Mouse (Mus musculus) limb, embryonic 15.5 days (tissue): ENCODE measurements around the gene Selenoo. TPM values are rescaled to one million over a fixed set of nuclear protein-coding genes. Genes with fewer than 3 reads are reported as not detected.

Source experiments
- ATAC-seq: fragments of 200-750 bp; cut with Nextera tagmentation; 2 replicates; pipeline ENCODE4 v1.8.0; 2017; ENCODE audit warnings: low read depth, moderate TSS enrichment; ENCODE audit not compliant: insufficient number of reproducible peaks, low FRiP score, low TSS enrichment
- H3K27ac ChIP-seq: fragments of 300-500 bp; sonication (generic); 2 replicates; pipeline ENCODE4 v1.5.1; 2015; ENCODE audit warnings: moderate library complexity, mild to moderate bottlenecking, inconsistent platforms
- H3K27me3 ChIP-seq: fragments of 300-500 bp; sonication (generic); 2 replicates; pipeline ENCODE4 v1.6.1; 2015; ENCODE audit warnings: inconsistent platforms
- H3K36me3 ChIP-seq: fragments of 300-500 bp; sonication (generic); 2 replicates; pipeline ENCODE4 v1.6.1; 2015; ENCODE audit warnings: inconsistent platforms
- H3K4me1 ChIP-seq: fragments of 300-500 bp; sonication (generic); 2 replicates; pipeline ENCODE4 v1.6.1; 2015; ENCODE audit warnings: inconsistent platforms
- H3K4me2 ChIP-seq: fragments of 300-500 bp; sonication (generic); 2 replicates; pipeline ENCODE4 v1.6.1; 2015; ENCODE audit warnings: mild to moderate bottlenecking, inconsistent platforms
- H3K4me3 ChIP-seq: fragments of 300-500 bp; sonication (generic); 2 replicates; pipeline ENCODE4 v1.5.1; 2015; ENCODE audit warnings: mild to moderate bottlenecking, inconsistent platforms
- H3K9ac ChIP-seq: fragments of 300-500 bp; sonication (generic); 2 replicates; pipeline ENCODE4 v1.6.1; 2015; ENCODE audit warnings: inconsistent platforms
- H3K9me3 ChIP-seq: fragments of 300-500 bp; sonication (generic); 2 replicates; pipeline ENCODE4 v1.6.1; 2016; ENCODE audit warnings: inconsistent platforms
- WGBS: fragments of 180-500 bp; shearing (Covaris S2); methylation state at CpG from one replicate; pipeline ENCODE4 v1.1.7; 2015; 5-methylcytosine and 5-hydroxymethylcytosine counted together
- polyA plus RNA-seq: library from polyadenylated mRNA; unstranded; fragments of >200 nt; fragmentation: Nextera tagmentation; extraction: Ambion mirVana; gene quantifications from 2 replicates; pipeline ENCODE4 v1.2.1, GENCODE M21; 2015

Selenoo gene
- polyA plus RNA-seq, 1 experiment from 2014 or later: 16.9 TPM

DNA sequence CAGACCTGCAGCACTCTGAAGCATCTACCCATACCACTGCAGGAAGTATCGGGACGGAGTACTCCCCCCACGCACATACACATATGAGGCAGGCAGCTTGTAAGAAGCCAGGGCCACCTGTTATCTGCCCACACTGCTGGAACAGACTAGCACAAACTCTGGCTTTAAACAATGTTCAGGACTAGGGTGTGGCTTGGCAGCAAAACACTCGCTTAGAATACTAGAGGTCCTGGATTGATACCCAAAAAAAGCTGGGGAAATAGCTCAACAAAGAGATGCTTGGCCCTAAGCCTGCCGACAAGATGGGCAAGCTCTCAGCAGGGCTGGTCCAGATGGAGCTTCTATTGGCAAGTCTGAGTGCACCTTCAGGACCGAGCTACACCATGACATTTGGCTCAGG, 25.3 kb upstream of the Selenoo start:
- Histone ChIP-seq H3K4me2 (no peak overlapping the region), H3K27me3 (peaks cover 74% of the 10 kb centered on the region), H3K4me3 (no peak overlapping the region), H3K27ac (no peak overlapping the region), H3K9me3 (no peaks in the 10 kb centered on the region), H3K9ac (no peak overlapping the region), H3K4me1 (peaks cover 24% of the 10 kb centered on the region), H3K36me3 (no peaks in the 10 kb centered on the region)
- ATAC-seq: no peak
- WGBS: 58% methylated on average over 6 of the region's 6 CpGs

DNA sequence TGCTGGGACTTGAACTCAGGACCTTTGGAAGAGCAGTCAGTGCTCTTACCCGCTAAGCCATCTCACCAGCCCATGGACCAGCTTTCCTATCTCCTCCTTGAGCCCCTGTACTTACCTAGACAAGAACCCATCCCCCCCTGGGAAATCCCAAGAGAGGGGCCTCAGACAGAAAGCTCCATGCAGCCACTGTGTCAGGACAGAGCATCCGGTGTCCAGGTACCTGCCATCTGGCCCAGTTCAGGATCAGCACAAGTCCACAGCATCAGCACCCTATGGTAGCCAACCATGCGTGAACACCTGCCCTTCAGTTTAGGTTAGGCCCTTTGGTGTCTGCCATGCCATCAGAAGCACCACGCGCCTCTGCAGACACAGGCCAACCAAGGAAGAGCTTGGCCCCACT, 24.0 kb upstream of the Selenoo start:
- Histone ChIP-seq H3K9me3 (no peaks in the 10 kb centered on the region), H3K4me3 (no peak overlapping the region), H3K9ac (no peak overlapping the region), H3K27me3 (peaks cover 77% of the 10 kb centered on the region), H3K27ac (no peak overlapping the region), H3K4me2 (no peak overlapping the region), H3K36me3 (no peaks in the 10 kb centered on the region), H3K4me1 (peaks cover 16% of the 10 kb centered on the region)
- ATAC-seq: no peak
- 92% methylated on average over 5 of the region's 5 CpGs for WGBS

DNA sequence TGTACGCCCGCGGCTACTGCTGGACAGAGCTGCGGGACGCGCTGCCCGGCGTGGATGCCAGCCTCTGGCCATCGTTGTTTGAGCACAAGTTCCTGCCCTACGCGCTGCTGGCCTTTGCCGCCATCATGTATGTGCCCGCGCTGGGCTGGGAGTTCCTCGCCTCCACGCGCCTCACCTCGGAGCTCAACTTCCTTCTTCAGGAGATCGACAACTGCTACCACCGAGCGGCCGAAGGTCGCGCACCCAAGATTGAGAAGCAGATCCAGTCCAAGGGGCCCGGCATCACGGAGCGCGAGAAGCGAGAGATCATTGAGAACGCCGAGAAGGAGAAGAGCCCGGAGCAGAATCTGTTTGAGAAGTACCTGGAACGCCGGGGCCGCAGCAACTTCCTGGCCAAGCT, 21.3 kb upstream of the Selenoo start:
- H3K4me1 ChIP-seq: peaks cover 10% of the 10 kb centered on the region; the same call in 1 of the 2 replicates
- no peaks in the 10 kb centered on the region for H3K9me3 ChIP-seq
- H3K4me2 ChIP-seq: peak overlapping the region; percentile 30; the same call in 1 of the 2 replicates
- H3K27me3 ChIP-seq: peaks cover 59% of the 10 kb centered on the region
- H3K9ac ChIP-seq: no peak overlapping the region
- no peak overlapping the region for H3K27ac ChIP-seq
- 29% methylated on average over 35 of the region's 35 CpGs for WGBS
- ATAC-seq: no peak
- H3K4me3 ChIP-seq: 0 out of 2 replicates have a peak overlapping the region, but pooled peaks have one; percentile 8
- no peaks in the 10 kb centered on the region for H3K36me3 ChIP-seq

DNA sequence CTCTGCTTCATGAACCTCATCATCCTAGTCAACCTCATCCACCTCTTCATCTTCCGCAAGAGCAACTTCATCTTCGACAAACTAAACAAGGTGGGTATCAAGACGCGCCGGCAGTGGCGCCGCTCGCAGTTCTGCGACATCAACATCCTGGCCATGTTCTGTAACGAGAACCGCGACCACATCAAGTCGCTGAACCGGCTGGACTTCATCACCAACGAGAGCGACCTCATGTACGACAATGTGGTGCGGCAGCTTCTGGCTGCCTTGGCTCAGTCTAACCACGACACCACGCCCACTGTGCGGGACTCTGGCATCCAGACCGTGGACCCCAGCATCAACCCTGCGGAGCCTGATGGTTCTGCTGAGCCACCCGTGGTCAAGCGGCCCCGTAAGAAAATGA, 20.7 kb upstream of the Selenoo start:
- Histone ChIP-seq H3K9me3 (no peaks in the 10 kb centered on the region), H3K27me3 (peaks cover 59% of the 10 kb centered on the region), H3K4me1 (peaks cover 10% of the 10 kb centered on the region; the same call in 1 of the 2 replicates), H3K4me3 (no peak overlapping the region), H3K27ac (no peak overlapping the region), H3K4me2 (no peak overlapping the region), H3K9ac (no peak overlapping the region), H3K36me3 (no peaks in the 10 kb centered on the region)
- WGBS: 28% methylated on average over 26 of the region's 26 CpGs
- ATAC-seq: no peak

DNA sequence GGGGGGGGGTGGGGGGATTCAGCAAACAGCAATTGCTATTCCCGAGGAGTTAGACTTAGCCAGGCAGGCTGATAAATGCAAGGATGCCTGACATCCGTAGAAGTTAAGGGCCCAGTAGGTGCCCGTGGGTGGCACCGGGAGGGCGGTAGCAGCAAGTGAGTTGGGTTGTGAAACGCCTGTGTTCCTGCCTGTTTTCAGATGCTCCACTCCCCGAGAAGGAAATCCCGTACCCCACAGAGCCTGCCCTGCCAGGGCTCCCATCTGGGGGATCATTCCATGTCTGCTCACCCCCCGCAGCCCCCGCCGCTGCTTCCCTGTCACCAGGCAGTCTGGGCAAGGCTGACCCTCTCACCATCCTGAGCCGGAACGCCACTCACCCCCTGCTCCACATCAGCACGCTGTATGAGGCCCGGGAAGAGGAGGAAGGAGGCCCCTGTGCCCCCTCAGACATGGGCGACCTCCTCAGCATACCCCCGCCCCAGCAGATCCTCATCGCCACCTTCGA, 19.5 kb upstream of the Selenoo start:
- Histone ChIP-seq H3K27me3 (peaks cover 53% of the 10 kb centered on the region), H3K9me3 (no peaks in the 10 kb centered on the region), H3K9ac (no peak overlapping the region)

DNA sequence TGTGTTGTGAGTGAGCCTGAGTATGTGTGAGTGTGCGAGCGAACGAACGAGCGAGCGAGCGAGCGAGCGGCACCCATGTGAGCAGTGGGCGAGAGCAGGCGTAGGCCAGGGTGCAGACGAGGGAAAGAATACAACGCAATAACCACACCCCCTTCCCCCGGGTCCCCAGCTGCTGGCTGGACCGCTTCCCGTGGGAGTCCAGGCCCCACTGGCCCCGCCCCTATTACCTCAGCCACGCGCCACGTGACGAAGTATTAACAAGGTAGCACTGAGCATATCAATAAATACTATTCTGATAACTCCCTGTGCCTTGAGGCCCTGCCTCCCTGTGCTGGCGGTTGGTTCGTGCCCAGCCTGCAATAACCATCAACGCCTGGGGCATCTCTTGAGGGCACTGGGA, 18.3 kb upstream of the Selenoo start:
- Histone ChIP-seq H3K4me2 (no peak overlapping the region), H3K27me3 (peaks cover 44% of the 10 kb centered on the region), H3K9me3 (no peaks in the 10 kb centered on the region), H3K36me3 (no peaks in the 10 kb centered on the region), H3K27ac (no peak overlapping the region), H3K4me1 (peaks cover 24% of the 10 kb centered on the region), H3K9ac (no peak overlapping the region), H3K4me3 (no peak overlapping the region)
- 74% methylated on average over 24 of the region's 24 CpGs for WGBS
- ATAC-seq: no peak

More for the DNA sequence above, 19.5 kb upstream of the Selenoo start:
- 74% methylated on average over 19 of the region's 19 CpGs for WGBS
- H3K27ac ChIP-seq: no peak overlapping the region
- ATAC-seq: no peak
- peaks cover 13% of the 10 kb centered on the region for H3K4me1 ChIP-seq
- no peaks in the 10 kb centered on the region for H3K36me3 ChIP-seq
- no peak overlapping the region for H3K4me2 ChIP-seq
- H3K4me3 ChIP-seq: no peak overlapping the region

DNA sequence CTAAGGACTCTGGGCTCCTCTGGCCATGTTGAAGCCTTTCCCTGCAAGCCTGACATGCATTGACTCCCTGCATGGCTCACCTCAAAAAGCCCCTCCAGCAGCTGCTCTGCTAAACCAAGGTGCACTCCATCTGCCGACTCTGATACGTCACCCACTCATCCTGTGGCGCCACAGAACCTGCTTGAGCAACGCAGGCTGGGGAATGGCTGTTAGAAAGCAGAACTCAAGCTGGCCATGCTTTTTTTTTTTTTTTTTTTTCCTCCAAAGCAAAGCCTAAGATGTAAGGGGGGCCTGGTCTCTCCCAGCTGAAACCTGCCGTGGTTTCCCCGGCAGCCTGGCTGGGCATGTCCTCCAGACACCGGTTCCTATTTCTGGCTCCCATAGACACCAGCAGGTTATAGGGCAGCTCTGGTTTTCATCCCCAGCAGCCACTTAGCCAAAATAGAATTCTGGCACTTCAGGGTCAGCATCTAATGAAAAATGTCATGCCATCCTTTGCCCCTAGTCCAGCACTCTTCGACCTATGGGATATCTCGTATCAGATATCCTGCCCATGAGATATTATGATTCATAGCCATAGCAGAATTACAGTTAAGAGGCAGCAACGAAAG, 14.8 kb upstream of the Selenoo start:
- Histone ChIP-seq H3K9ac (no peak overlapping the region), H3K27me3 (peaks cover 9% of the 10 kb centered on the region), H3K4me1 (peaks cover 41% of the 10 kb centered on the region), H3K4me2 (peak overlapping the region; percentile 88; the same call in 1 of the 2 replicates), H3K27ac (no peak overlapping the region), H3K36me3 (no peaks in the 10 kb centered on the region), H3K9me3 (no peaks in the 10 kb centered on the region), H3K4me3 (no peak overlapping the region)
- ATAC-seq: no peak
- 58% methylated on average over 10 of the region's 10 CpGs for WGBS

DNA sequence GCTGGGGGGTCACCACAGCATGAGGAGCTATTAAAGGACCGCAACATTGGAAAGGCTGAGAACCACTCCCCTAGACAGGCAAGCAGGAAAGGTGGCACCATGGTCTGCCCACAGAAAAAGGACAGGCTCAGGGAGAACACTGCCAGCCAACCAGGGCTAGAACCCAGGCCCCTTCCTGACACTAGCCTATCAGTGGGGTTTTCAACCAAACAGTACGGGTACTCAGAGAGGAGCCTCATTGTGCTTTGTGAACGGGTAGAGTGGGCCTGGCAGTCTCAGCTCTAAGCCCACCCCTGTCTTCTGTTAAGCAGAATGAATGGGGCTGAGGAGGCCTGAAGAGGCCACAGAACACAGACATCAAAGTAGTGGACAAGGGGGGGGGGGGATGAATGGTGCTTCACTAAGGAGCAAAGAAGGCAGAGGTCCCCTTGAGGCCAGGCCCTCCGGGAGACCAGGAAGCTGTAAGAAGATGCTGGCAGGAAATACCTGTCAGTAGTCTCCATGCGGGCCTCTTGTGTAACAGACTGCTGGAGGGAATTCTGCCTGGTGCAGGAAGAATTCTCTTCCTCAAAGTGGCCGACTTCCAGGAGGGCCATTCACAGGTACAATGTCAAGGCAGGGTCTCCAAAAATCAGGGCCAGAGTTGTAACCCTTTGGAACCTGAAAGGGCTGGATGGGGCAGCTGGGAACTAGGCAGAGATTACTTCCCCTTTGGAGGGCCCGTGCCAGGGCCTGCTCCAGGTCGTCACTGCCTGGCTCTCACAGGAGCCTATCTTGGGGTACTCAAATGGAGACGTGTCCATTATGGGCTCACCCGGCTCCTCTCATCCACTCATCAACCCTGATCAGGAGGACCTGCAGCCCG, 14.0 kb upstream of the Selenoo start, which contains the start of gene Trabd:
Trabd (plus strand) TSS at position 512 of the 865 bp plus-strand sequence.
- Histone ChIP-seq H3K27me3 (peaks cover 1% of the 10 kb centered on the region), H3K4me3 (peak within 1 kb of the TSS; percentile 82), H3K9me3 (no peaks in the 10 kb centered on the region), H3K9ac (peak within 1 kb of the TSS; percentile 85), H3K36me3 (peaks cover 3% of the 10 kb centered on the region; the same call in 1 of the 2 replicates), H3K27ac (peak within 1 kb of the TSS; percentile 88), H3K4me1 (peaks cover 41% of the 10 kb centered on the region), H3K4me2 (peak within 1 kb of the TSS; percentile 88)
- 18% methylated on average over 11 of the region's 11 CpGs for WGBS
- ATAC-seq: no peak

DNA sequence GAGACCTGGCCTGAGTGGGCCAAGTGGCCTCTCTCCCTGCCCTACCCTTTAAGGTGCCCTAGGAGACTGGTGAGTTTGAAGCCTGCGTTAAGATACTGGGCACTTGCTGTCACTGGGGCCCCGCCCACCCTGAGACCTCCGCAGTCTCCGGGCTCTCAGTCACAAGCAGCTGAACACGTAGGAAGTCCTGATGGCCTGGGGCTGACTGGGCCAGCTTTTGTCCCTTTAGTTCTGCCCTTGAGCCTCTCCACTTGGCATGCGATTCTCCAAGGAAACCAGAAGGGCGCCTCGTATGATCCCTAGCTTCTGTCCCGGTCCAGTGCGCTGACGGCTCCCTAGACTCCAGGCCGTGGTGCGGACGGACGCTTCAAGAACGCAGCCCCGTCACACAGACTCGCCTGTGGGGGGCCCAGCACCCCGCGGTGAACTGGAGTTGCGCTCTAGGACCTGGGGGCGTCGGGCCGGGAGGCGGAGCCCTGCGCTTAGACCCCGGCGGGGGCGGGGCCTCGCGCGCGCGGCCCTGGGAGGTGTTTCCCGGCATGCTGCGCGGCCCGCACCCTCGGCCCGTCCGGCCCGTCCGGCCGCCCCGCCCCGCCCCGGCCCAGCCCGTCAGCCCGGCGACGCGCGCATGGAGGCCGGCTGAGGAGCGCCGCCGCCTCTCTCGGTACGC, 13.3 kb upstream of the Selenoo start:
- peaks cover 10% of the 10 kb centered on the region; the same call in 1 of the 2 replicates for H3K36me3 ChIP-seq
- under 1% methylated on average over 44 of the region's 59 CpGs for WGBS
- peak overlapping the region; percentile 85 for H3K9ac ChIP-seq
- H3K4me1 ChIP-seq: peaks cover 41% of the 10 kb centered on the region
- H3K4me3 ChIP-seq: peak overlapping the region; percentile 82
- peak overlapping the region; percentile 88 for H3K27ac ChIP-seq
- H3K4me2 ChIP-seq: peak overlapping the region; percentile 88
- ATAC-seq: peak; percentile 87
- H3K9me3 ChIP-seq: no peaks in the 10 kb centered on the region
- no peaks in the 10 kb centered on the region for H3K27me3 ChIP-seq

DNA sequence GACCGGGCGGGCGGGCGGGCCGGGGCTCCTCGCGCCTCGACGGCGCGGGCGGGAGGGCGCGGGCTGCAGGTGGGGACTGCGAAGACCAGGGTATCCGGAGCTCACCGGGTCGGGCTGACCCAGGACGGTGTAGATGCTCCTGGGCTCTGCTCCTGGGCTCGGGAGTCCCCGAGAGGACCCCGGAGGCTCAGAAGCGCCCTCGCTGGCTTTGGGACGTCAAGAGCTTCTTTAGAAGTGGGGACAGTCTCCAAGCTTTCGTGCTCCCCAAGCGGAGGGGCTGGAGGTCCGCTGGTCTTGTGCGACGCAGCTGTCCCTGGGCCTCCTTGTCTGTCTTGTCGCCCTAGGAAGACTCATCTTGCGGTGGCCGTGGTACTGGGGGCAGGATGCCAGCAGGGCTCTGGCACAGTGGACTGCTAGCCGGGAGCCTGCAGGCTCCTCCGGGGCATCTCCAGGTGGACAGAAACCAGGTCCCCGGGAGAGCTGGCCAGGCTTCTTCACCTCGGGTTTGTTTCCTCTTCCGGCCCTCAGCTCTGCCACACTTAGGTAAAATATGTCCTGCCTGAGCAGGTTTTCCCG, 12.6 kb upstream of the Selenoo start:
- H3K4me1 ChIP-seq: peaks cover 41% of the 10 kb centered on the region

DNA sequence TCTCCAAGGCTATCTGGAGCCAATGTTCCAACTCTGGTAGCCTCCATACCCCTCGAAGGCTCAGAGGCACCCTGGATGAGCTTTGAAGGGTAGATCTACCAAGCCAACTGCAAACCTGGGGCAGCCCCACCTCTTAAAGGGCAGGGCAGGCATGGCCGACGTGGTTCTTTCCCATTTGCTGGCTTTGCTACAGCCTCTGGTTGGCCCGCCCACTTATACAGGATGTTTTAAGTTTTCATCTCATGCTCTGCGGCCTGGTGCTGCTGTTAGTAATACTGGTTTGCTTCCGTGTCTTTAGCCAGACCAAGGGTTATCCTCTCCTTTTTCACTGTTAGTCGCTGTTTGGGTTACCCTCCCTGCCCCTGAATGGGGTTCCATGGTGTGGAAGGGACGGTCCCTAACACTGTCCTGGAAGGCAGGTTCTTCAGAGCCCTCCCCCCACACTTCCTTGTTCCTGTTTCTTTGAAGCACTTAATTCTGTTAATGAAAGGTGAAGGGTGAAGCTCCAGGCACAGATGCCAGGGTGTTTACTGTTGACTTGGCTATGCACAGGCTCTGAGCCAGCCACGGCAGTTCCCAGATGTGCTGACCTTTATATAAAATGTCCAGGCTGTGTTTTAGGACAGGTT, 10.6 kb upstream of the Selenoo start:
- H3K9me3 ChIP-seq: no peaks in the 10 kb centered on the region
- 45% methylated on average over 9 of the region's 9 CpGs for WGBS
- H3K4me1 ChIP-seq: peaks cover 41% of the 10 kb centered on the region
- peak overlapping the region; percentile 88; the same call in 1 of the 2 replicates for H3K4me2 ChIP-seq
- no peak overlapping the region for H3K27ac ChIP-seq
- H3K9ac ChIP-seq: no peak overlapping the region
- no peaks in the 10 kb centered on the region for H3K27me3 ChIP-seq
- H3K36me3 ChIP-seq: peaks cover 37% of the 10 kb centered on the region
- ATAC-seq: no peak
- H3K4me3 ChIP-seq: peak overlapping the region; percentile 82

More for the DNA sequence above, 12.6 kb upstream of the Selenoo start:
- under 1% methylated on average over 28 of the region's 39 CpGs for WGBS
- H3K9ac ChIP-seq: peak overlapping the region; percentile 85
- H3K36me3 ChIP-seq: peaks cover 16% of the 10 kb centered on the region
- H3K27ac ChIP-seq: peak overlapping the region; percentile 88
- peak; percentile 18 for ATAC-seq
- peak overlapping the region; percentile 88 for H3K4me2 ChIP-seq
- no peaks in the 10 kb centered on the region for H3K27me3 ChIP-seq
- H3K9me3 ChIP-seq: no peaks in the 10 kb centered on the region
- H3K4me3 ChIP-seq: peak overlapping the region; percentile 82
